Mouse (Mus musculus) liver, embryonic 14.5 days (tissue): ENCODE results near the gene Tbcel.

Experiments used
- CTCF ChIP-seq: IDR thresholded peaks from 2 replicates; pipeline ENCODE4 v1.5.1; 2016; ENCODE audit warnings: antibody characterized with exemption, low read depth, control low read depth
- EP300 ChIP-seq: IDR thresholded peaks from 2 replicates; pipeline ENCODE4 v1.6.1; 2016; ENCODE audit warnings: antibody characterized with exemption, low read depth

GRCm38 (mm10) chr9:42520587-42521084 is 13.0 kb upstream of the Tbcel start:
- TF ChIP-seq EP300 (no peak), CTCF (no peak)
